Mouse (Mus musculus): Measurements from ENCODE around the gene Ndufa7. TPM values are rescaled to one million over a fixed set of nuclear protein-coding genes. Genes with fewer than 3 reads are reported as not detected.
"Not testable (repeated sequence)": the region's sequence is repeated elsewhere in the genome, so short reads cannot be mapped to it uniquely, and the experiment has no call there.

Ndufa7 gene
- total RNA-seq, 2 experiments from 2014 or later: 599 to 648 TPM

- intact Hi-C loops (cut with DNase I): loop anchor here (10.0 kb wide), 1 partner anchor 253 kb away; the partner anchor contains the start of gene Myo1f
- no peak for DNase-seq (ENCODE audit: low spot score)
Observed at GRCm38 (mm10) chr17:33808192-33808591, 16.2 kb upstream of the Ndufa7 start.

- intact Hi-C loops (cut with DNase I): no loop called here
- DNase-seq (ENCODE audit: low spot score): peak; percentile 90
Observed at GRCm38 (mm10) chr17:33810334-33811141, 13.8 kb upstream of the Ndufa7 start, which contains the start of gene Kank3. TSS of gene Kank3 (plus strand) at chr17:33810519.

- no peak for DNase-seq (ENCODE audit: low spot score)
- intact Hi-C loops (cut with DNase I): no loop called here
Observed at GRCm38 (mm10) chr17:33811142-33811516, 13.2 kb upstream of the Ndufa7 start.

GRCm38 (mm10) chr17:33812475-33812874, 11.9 kb upstream of the Ndufa7 start:
- intact Hi-C loops (cut with DNase I): no loop called here
- no peak for DNase-seq (ENCODE audit: low spot score)

- peak; percentile 66 for DNase-seq (ENCODE audit: low spot score)
- intact Hi-C loops (cut with DNase I): no loop called here
Observed at GRCm38 (mm10) chr17:33812990-33813389, 11.4 kb upstream of the Ndufa7 start.

- intact Hi-C loops (cut with DNase I): no loop called here
- DNase-seq (ENCODE audit: low spot score): no peak
Observed at GRCm38 (mm10) chr17:33815399-33815798, 9.0 kb upstream of the Ndufa7 start.

GRCm38 (mm10) chr17:33816612-33817011, 7.8 kb upstream of the Ndufa7 start:
- intact Hi-C loops (cut with DNase I): no loop called here
- no peak for DNase-seq (ENCODE audit: low spot score)

GRCm38 (mm10) chr17:33817184-33817968, 7.0 kb upstream of the Ndufa7 start:
- DNase-seq (ENCODE audit: low spot score): peak; percentile 83
- intact Hi-C loops (cut with DNase I): no loop called here

GRCm38 (mm10) chr17:33817969-33818643, 6.3 kb upstream of the Ndufa7 start:
- intact Hi-C loops (cut with DNase I): no loop called here
- no peak for DNase-seq (ENCODE audit: low spot score)

- intact Hi-C loops (cut with DNase I): no loop called here
- no peak for DNase-seq (ENCODE audit: low spot score)
Observed at GRCm38 (mm10) chr17:33822436-33822959, 1.9 kb upstream of the Ndufa7 start.

GRCm38 (mm10) chr17:33823171-33823570, 1.2 kb upstream of the Ndufa7 start:
- DNase-seq (ENCODE audit: low spot score); intact Hi-C loops (cut with DNase I): not testable (repeated sequence)

GRCm38 (mm10) chr17:33824997-33825330, 592 bp downstream of the Ndufa7 start:
- DNase-seq (ENCODE audit: low spot score); intact Hi-C loops (cut with DNase I): not testable (repeated sequence)

GRCm38 (mm10) chr17:33825462-33825861, 1.1 kb downstream of the Ndufa7 start:
- intact Hi-C loops (cut with DNase I): no loop called here
- DNase-seq (ENCODE audit: low spot score): no peak

- DNase-seq (ENCODE audit: low spot score): no peak
- intact Hi-C loops (cut with DNase I): no loop called here
Observed at GRCm38 (mm10) chr17:33826850-33827249, 2.5 kb downstream of the Ndufa7 start.

- peak; percentile 61 for DNase-seq (ENCODE audit: low spot score)
- intact Hi-C loops (cut with DNase I): no loop called here
Observed at GRCm38 (mm10) chr17:33828892-33829291, 4.5 kb downstream of the Ndufa7 start.

- DNase-seq (ENCODE audit: low spot score): no peak
- intact Hi-C loops (cut with DNase I): no loop called here
Observed at GRCm38 (mm10) chr17:33829561-33829960, 5.2 kb downstream of the Ndufa7 start.

- intact Hi-C loops (cut with DNase I): no loop called here
- DNase-seq (ENCODE audit: low spot score): peak; percentile 82
Observed at GRCm38 (mm10) chr17:33842966-33843795, 18.8 kb downstream of the Ndufa7 start, which contains the start of gene Cd320. TSS of gene Cd320 (plus strand) at chr17:33843091.

- intact Hi-C loops (cut with DNase I): no loop called here
- DNase-seq (ENCODE audit: low spot score): no peak
Observed at GRCm38 (mm10) chr17:33844196-33844595, 19.8 kb downstream of the Ndufa7 start.

GRCm38 (mm10) chr17:33848139-33848538, 23.8 kb downstream of the Ndufa7 start:
- intact Hi-C loops (cut with DNase I): no loop called here
- DNase-seq (ENCODE audit: low spot score): no peak
